Mouse (Mus musculus) heart, postnatal 14 days (tissue): ENCODE measurements at regions not wholly inside any gene's neighbourhood (a gene's known extent, or its start where the extent isn't known, plus 50 kb on each side); places are given as distances from the start of the nearest gene placed in this dataset.

Source experiments
- DNase-seq, 2 experiments: peaks; one replicate each; pipeline ENCODE4 v3.0.0; 2021 to 2022
- intact Hi-C: fragments of 180-260 bp; cut with DNase I; formaldehyde crosslinking; loops from one replicate; pipeline ENCODE4 v1.15.1; 2025

GRCm38 (mm10) chr4:119018573-119018972 lies 57.2 kb downstream of the Lao1 start:
- no peak for DNase-seq
- intact Hi-C loops: no loop called here

DNA sequence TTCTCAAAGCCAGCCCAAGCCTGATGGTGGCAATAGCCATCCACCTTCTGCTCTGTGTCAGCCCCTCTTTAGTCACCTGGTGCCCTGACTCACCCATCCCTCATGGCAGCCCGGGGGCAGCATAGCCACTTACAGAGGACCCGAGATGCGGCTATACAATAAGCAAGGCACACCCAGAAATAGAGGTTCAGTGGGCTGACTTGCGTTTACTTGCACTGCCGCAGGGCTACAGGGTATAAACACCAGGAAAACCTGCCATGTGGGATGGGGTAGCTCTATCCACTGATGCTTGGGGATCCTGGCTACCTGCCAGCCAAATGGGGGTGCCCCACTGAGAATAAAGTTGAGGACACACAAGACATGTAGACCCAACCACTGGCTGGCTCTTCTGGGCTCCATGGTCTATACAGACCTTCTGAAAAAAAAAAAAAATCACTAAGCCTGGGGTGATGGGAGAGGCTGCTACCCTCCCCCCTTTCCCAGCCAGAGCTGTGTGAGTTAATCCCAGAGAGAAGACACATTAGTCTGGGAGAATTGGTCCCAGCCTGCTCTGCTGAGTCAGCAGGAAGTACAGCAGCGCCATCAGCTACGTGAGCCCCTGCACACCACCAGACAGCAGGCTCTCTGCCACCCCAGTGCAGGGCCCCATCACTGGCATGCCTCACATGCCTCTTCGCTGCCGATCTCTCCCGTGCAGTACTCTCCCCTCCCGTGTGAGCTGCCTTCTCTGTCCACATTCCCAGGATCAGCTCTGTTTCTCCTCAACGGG lies 57.8 kb downstream of the Lao1 start:
- intact Hi-C loops: no loop called here
- peak; percentile 14 to 40 for DNase-seq

DNA sequence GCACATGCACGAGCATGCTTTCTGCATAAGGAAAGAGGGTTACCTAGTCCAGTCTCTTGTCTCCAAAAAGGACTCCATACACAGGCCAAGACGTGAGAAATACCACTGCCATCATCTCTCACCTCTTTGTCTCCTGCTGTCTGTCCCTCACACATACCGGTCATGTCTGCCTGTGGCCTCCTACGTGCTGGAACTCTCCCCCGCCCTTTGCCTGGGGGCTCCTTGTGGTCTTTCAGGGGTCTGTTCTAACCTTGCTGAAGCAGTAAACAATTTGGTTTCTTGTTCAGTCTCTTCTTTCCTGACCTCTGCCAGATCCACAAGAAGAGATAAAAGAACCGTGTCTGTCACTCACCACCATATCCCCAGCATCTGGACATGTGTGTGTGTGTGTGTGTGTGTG lies 61.0 kb downstream of the Lao1 start:
- intact Hi-C loops: no loop called here
- no peak for DNase-seq

GRCm38 (mm10) chr4:119026237-119026861 lies 65.0 kb downstream of the Lao1 start:
- intact Hi-C loops: no loop called here
- DNase-seq: no peak

DNA sequence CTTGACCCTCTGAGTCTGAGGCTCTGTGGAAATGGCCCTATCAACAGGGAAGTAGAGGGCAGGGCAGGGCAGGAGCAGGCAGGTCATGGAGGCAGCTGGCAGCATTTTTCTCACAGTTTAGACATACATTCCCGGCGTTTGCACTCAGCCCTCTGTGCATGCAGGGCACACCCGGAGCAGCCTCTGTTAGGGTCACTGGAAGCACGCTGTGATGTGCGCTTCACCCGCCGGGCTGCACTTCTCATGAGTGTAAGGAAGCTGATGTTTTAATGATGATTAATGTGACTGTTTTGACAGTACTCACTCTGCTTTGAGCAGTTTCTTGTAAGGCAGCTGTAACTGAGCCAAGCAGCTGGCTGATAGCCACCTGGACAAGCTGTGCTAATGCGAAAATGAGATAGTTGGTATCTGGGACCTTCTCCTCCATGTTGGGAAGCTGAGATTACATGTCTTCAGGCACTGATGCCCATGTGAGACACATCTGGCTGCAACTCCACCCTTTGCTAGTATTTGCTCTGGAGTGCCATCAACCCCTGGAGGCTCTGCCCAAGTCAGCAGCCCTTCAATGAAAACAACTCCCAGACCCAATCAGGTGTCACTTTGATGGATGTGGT lies 66.9 kb downstream of the Lao1 start:
- DNase-seq: peak in 1 of 2 experiments; percentile 9
- intact Hi-C loops: no loop called here

DNA sequence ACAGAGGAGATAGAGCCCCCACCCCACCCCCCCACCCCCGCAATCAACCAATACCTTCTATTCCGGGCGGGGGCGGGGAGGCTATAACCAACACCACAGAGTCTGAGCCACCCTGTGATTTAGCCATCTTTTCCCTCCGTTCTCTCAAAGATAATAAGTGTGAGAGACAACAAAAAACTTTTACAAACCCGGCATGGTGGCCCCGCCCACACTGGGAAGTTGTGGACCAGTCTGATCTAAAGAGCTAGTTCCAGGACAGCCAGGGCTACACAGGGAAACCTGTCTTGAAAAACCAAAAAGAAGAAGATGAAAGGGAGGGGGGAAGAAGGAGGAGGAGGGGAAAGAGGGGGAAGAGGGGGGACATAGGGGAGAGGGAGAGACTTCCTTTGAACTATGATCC lies 67.7 kb downstream of the Lao1 start:
- intact Hi-C loops: no loop called here

DNA sequence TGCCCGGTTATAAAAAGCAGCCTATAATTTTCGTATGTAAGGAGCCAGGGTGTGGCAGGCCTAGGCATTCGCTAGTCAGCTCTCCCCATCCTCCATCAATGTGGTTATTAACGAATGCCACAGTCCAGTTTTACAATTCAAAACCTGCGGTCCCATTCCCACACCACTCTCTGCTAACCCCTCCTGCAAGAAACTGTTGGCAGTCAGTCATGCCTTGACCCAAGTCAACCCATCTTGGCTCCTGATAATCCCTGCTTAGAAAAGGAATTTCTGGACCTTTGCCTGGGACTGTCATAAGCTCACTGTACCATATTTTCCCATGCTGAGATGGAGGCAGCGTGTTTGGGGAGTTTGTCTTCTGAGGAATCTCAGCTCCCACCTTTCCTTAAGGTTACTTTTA lies 68.4 kb downstream of the Lao1 start:
- intact Hi-C loops: no loop called here

More for the DNA sequence above, 67.7 kb downstream of the Lao1 start:
- DNase-seq: no peak

GRCm38 (mm10) chr4:119030865-119031264 lies 69.5 kb downstream of the Lao1 start:
- intact Hi-C loops: no loop called here
- no peak for DNase-seq

More for the DNA sequence above, 68.4 kb downstream of the Lao1 start:
- no peak for DNase-seq

GRCm38 (mm10) chr4:119033006-119033405 lies 71.6 kb downstream of the Lao1 start:
- DNase-seq: no peak
- intact Hi-C loops: no loop called here

DNA sequence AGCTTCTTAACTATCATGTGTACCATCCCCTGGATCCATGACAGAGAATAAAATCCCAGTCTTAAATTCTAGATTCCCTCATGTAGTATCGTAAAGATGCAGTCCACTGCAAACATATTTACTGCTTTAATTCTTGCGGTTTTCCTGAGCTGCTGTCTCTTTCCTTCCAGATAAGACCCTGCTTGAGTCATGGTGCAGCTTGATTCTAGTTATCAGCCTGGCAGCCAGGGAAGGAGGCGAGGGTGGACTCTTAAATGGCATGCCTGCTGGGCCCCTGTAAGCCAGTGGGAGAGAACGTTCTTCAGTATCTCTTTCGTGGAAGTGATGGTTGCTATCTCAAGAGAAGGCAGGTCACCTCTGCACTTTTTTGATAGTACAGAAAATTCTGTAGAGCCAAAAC lies 71.9 kb upstream of the Slc2a1 start:
- intact Hi-C loops: no loop called here
- DNase-seq: no peak

DNA sequence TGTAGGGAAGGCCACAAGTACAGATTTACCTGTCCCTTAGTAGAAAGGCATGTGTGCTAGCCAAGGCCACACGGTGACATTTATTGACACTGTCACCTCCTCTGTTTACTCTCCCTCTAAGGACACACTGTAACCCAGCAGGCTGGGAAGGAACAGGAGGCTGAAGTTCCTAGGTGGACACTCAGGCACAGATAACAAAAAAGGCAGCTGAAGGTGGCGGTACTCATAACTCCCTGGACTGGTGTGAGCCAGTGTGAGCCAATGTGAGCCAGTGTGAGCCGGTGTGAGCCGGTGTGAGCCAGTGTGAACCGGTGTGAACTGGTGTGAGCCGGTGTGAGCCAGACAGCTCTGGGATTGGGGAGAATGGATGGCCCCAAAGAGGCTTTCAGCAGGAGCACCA lies 68.5 kb upstream of the Slc2a1 start:
- intact Hi-C loops: no loop called here
- no peak for DNase-seq

- peak in 1 of 2 experiments; percentile 4 for DNase-seq
- intact Hi-C loops: no loop called here
Measured at GRCm38 (mm10) chr4:119041616-119042015, 66.9 kb upstream of the Slc2a1 start.

DNA sequence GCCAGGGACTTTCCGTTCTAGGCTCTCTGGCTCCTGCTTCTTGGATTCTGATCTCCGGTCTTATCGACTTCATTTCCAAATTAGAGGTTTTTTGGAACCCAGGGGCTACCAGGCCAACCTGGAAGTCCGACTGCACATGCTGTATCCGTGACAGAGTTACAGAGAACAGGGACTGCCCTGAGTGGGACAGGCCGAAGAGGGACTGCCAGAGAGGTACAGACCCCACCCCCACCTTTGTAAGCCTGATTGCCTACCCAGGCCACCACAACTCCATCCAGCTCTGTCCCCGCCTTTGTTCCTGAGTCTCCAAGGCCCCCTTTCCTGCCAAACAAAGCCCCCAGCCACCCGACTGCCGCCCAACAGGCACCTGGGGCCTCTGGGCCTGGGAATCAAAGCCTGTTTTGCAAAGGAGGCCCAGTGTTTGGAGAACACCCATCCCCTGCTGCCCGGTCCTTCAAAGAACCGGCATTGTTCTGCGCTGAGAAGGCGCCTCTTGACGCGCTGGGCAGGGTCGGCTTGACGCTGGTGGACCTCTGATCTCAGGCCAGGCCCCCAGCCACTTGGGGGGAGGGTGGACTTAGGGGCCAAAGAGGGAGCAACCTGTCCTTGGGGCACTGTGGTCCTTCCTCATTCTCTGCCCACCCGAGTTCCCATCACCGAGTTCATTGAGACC lies 64.4 kb upstream of the Slc2a1 start:
- intact Hi-C loops: no loop called here
- DNase-seq: no peak

DNA sequence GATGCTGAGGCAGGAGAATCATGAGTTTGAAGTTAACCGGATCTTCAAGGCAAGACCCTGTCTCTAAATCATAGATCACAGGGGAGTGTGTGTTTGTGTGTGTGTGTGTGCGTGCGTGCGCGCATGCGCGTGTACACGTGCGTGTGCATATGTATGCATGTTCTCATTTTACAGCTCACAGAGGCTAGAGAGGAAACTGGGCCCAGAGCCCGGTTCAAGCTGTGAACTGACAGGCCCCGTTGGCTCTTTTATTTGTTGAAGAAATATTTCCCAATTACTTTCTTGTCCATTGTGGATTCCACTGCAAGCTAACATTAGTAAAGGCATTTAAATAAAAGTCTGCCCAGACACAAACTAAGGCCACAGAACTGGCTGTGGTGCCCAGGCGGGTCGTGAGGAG lies 63.7 kb upstream of the Slc2a1 start:
- intact Hi-C loops: no loop called here
- DNase-seq: no peak

- intact Hi-C loops: no loop called here
- DNase-seq: no peak
Measured at GRCm38 (mm10) chr4:119050867-119051353, 57.6 kb upstream of the Slc2a1 start.

GRCm38 (mm10) chr4:119052537-119052936 lies 56.0 kb upstream of the Slc2a1 start:
- no peak for DNase-seq
- intact Hi-C loops: no loop called here

DNA sequence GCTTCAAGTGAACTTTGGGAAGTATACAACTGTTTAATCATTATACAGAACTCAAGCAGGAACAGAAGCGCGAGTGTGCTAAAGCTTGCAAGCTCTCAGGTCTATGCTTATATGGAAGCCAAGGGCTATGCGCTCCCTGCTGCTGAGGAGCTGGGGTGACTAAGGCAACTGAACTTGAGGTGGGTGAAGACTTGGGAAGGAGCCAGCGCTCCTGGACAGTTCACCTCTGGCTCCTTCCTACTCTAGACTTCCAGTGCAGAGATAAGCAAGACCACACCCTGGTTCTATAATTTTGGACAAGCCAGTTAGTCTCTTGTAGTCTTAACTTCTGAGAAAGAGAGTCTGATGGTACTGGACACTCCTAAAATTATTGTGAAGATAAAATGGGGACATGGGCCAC lies 55.3 kb upstream of the Slc2a1 start:
- DNase-seq: no peak
- intact Hi-C loops: no loop called here

DNA sequence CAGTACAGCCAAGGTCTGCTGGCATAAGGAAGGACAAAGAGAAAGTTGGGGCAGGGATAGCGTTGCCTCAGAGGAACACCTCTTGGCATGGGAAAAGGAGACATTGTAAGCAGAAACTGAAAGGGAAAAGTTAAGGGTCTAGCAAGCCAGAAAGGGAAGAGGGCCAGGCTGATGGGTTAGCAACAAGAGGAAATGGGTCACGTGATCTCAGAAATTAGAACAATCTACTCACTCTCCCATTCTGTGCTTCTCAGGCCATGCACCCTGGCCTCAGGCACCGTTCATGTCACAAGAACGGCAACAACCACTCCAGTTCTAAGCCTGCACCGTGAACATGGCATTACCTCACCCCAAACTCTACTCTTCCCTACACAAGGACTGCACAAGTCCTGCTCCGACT lies 54.8 kb upstream of the Slc2a1 start:
- no peak for DNase-seq
- intact Hi-C loops: no loop called here

- no peak for DNase-seq
- intact Hi-C loops: no loop called here
Measured at GRCm38 (mm10) chr4:119054129-119054528, 54.4 kb upstream of the Slc2a1 start.

DNA sequence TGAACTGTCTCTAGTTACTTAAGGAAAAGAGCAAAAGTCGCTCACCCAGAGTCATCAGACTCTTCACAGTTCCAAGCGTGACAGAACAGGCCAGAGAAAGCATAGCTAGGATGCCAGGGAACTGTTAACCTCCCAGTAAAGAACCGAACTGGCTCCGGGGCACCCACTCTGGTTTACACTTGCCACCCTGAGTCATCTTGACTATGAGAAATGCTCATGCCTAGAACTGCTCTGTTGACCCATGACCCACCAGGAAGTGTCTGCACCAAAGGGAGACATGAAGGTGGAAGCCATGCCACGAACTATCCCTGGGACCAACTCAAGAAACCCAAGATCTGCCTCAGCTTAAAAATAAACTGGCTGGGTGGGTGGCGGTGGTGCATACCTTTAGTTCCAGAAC lies 51.3 kb upstream of the Slc2a1 start:
- no peak for DNase-seq

GRCm38 (mm10) chr4:119057826-119058225 lies 50.7 kb upstream of the Slc2a1 start:
- DNase-seq: no peak
- intact Hi-C loops: no loop called here

More for the DNA sequence above, 51.3 kb upstream of the Slc2a1 start:
- intact Hi-C loops: no loop called here
